Mouse (Mus musculus) lung, postnatal 0 days (tissue): Measurements from ENCODE around the gene Txk. TPM values are rescaled to one million over a fixed set of nuclear protein-coding genes. Genes with fewer than 3 reads are reported as not detected.

Source experiments
- ATAC-seq: fragments of 200-750 bp; cut with Nextera tagmentation; 2 replicates; pipeline ENCODE4 v1.8.0; 2017; ENCODE audit warnings: moderate library complexity
- DNase-seq: peaks from one replicate; pipeline ENCODE4 v3.0.0-alpha.2; 2016; ENCODE audit warnings: low spot score
- H3K27ac ChIP-seq: fragments of 300-500 bp; sonication (generic); 2 replicates; pipeline ENCODE4 v1.5.1; 2014; ENCODE audit warnings: antibody characterized with exemption, mild to moderate bottlenecking, low read length, mixed read lengths
- H3K27me3 ChIP-seq: fragments of 300-500 bp; sonication (generic); replicated peaks from 2 replicates; pipeline ENCODE4 v1.6.1; 2014; ENCODE audit warnings: low read length, mixed read lengths; ENCODE audit not compliant: insufficient read depth
- H3K36me3 ChIP-seq: fragments of 300-500 bp; sonication (generic); 2 replicates; pipeline ENCODE4 v1.6.1; 2014; ENCODE audit warnings: low read length, mixed read lengths; ENCODE audit not compliant: insufficient read depth
- H3K4me1 ChIP-seq: fragments of 300-500 bp; sonication (generic); 2 replicates; pipeline ENCODE4 v1.6.1; 2014; ENCODE audit warnings: antibody characterized with exemption, low read depth, low read length, mixed read lengths; ENCODE audit not compliant: insufficient read depth
- H3K4me2 ChIP-seq: fragments of 300-500 bp; sonication (generic); replicated peaks from 2 replicates; pipeline ENCODE4 v1.6.1; 2014; ENCODE audit warnings: low read depth, mild to moderate bottlenecking, low read length, moderate library complexity, mixed read lengths
- H3K4me3 ChIP-seq: fragments of 300-500 bp; sonication (generic); 2 replicates; pipeline ENCODE4 v1.5.1; 2014; ENCODE audit warnings: low read depth, low read length
- H3K9ac ChIP-seq: fragments of 300-500 bp; sonication (generic); replicated peaks from 2 replicates; pipeline ENCODE4 v1.6.1; 2014; ENCODE audit warnings: low read depth, mild to moderate bottlenecking
- H3K9me3 ChIP-seq: fragments of 300-500 bp; sonication (generic); 2 replicates; pipeline ENCODE4 v1.6.1; 2016; ENCODE audit warnings: low read length, mixed read lengths
- CTCF ChIP-seq: IDR thresholded peaks from 2 replicates; pipeline ENCODE4 v1.5.1; 2016; ENCODE audit warnings: antibody characterized with exemption, mild to moderate bottlenecking
- EP300 ChIP-seq: IDR thresholded peaks from 2 replicates; pipeline ENCODE4 v1.6.1; 2016; ENCODE audit warnings: antibody characterized with exemption, mild to moderate bottlenecking, control low read depth
- WGBS: fragments of 180-500 bp; shearing (Covaris S2); extraction: QIAGEN DNeasy Blood & Tissue Kit; methylation state at CpG from one replicate; pipeline ENCODE4 v1.1.7; 2014; 5-methylcytosine and 5-hydroxymethylcytosine counted together
- polyA plus RNA-seq: library from polyadenylated mRNA; unstranded; fragments of >200 nt; fragmentation: Nextera tagmentation; extraction: Ambion mirVana; gene quantifications from 2 replicates; pipeline ENCODE4 v1.2.1, GENCODE M21; 2015

Gene Txk
- polyA plus RNA-seq, 1 experiment from 2014 or later, result 0.19 TPM

GRCm38 (mm10) chr5:72746461-72746860 is 6.1 kb downstream of the Txk start:
- no peaks in the 10 kb centered on the region for H3K36me3 ChIP-seq
- no peak overlapping the region for H3K4me2 ChIP-seq
- H3K9me3 ChIP-seq, result no peaks in the 10 kb centered on the region
- no peak overlapping the region for H3K4me3 ChIP-seq
- H3K4me1 ChIP-seq, result no peaks in the 10 kb centered on the region
- no peak overlapping the region for H3K27ac ChIP-seq
- ATAC-seq (no peak), DNase-seq (no peak)
- H3K27me3 ChIP-seq, result no peaks in the 10 kb centered on the region
- no peak overlapping the region for H3K9ac ChIP-seq
- WGBS, result 52% methylated on average over 4 of the region's 4 CpGs
- no peak for TF ChIP-seq EP300
- no peak for TF ChIP-seq CTCF

GRCm38 (mm10) chr5:72743103-72743502 is 9.5 kb downstream of the Txk start:
- 89% methylated on average over 6 of the region's 6 CpGs for WGBS
- H3K4me2 ChIP-seq, result no peak overlapping the region
- no peak for ATAC-seq

GRCm38 (mm10) chr5:72736868-72737267 is 15.7 kb downstream of the Txk start:
- H3K27ac ChIP-seq, result no peak overlapping the region
- DNase-seq, result peak; percentile 24
- no peaks in the 10 kb centered on the region for H3K36me3 ChIP-seq
- no peaks in the 10 kb centered on the region for H3K9me3 ChIP-seq
- no peaks in the 10 kb centered on the region for H3K4me1 ChIP-seq
- TF ChIP-seq EP300 (no peak), CTCF (no peak)
- H3K9ac ChIP-seq, result no peak overlapping the region
- H3K4me3 ChIP-seq, result no peak overlapping the region
- H3K4me2 ChIP-seq, result peak overlapping the region; percentile 30; the same call in 1 of the 2 replicates
- no peaks in the 10 kb centered on the region for H3K27me3 ChIP-seq
- ATAC-seq, result peak; percentile 50
- 26% methylated on average over 7 of the region's 7 CpGs for WGBS

More at GRCm38 (mm10) chr5:72743103-72743502, 9.5 kb downstream of the Txk start:
- Histone ChIP-seq H3K36me3 (no peaks in the 10 kb centered on the region), H3K27me3 (no peaks in the 10 kb centered on the region), H3K27ac (no peak overlapping the region), H3K4me3 (no peak overlapping the region), H3K9ac (no peak overlapping the region), H3K4me1 (no peaks in the 10 kb centered on the region), H3K9me3 (no peaks in the 10 kb centered on the region)
- DNase-seq, result no peak
- TF ChIP-seq CTCF (no peak), EP300 (no peak)

DNA sequence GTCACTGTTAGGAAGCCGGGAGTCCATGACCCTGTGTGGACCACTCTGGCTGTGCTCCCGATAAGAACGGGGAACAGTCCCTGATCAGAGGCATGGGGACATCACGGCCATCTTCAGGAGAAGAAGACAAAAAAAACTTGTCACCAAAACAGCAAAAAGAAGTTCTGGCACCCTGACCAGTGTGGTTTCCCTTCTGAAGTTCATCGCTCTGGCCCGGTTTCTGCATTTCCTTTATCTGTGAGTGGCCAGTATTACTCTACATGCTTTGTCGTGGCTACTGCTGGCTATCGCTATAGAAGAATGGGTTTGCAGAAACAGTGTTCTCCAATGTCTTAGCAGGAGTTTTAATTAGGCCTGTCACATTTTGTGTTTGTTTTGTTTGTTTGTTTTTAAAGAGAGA is 16.1 kb downstream of the Txk start:
- ATAC-seq, result no peak
- no peak for TF ChIP-seq EP300
- TF ChIP-seq CTCF, result no peak
- no peak overlapping the region for H3K27ac ChIP-seq
- 29% methylated on average over 8 of the region's 8 CpGs for WGBS
- no peak for DNase-seq
- no peaks in the 10 kb centered on the region for H3K9me3 ChIP-seq
- H3K4me1 ChIP-seq, result no peaks in the 10 kb centered on the region
- peak overlapping the region; percentile 30; the same call in 1 of the 2 replicates for H3K4me2 ChIP-seq
- H3K36me3 ChIP-seq, result no peaks in the 10 kb centered on the region
- H3K9ac ChIP-seq, result no peak overlapping the region
- H3K27me3 ChIP-seq, result no peaks in the 10 kb centered on the region
- no peak overlapping the region for H3K4me3 ChIP-seq

DNA sequence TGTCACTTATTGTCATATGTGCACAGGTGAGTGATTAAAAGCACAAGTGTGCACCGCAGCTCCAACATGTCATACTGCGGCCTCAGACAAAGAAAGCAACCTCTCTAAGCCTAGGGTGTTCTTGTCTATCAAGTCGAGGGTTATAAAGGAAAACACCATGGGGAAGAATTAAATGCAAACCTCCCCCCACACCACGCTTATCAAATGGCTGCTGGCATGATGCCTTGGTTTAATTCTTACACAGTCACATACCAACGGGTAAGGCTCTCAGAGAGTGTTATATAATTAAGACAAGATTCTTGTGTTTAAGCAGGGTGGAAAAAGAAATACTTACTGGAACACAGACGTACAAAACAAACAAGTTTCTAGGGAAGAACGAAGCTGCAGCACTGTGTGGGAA is 16.8 kb downstream of the Txk start:
- H3K9me3 ChIP-seq, result no peaks in the 10 kb centered on the region
- peak overlapping the region; percentile 30; the same call in 1 of the 2 replicates for H3K4me2 ChIP-seq
- DNase-seq, result no peak
- no peak overlapping the region for H3K4me3 ChIP-seq
- no peak for ATAC-seq
- no peak overlapping the region for H3K9ac ChIP-seq
- H3K27me3 ChIP-seq, result no peaks in the 10 kb centered on the region
- 43% methylated on average over 7 of the region's 7 CpGs for WGBS
- H3K4me1 ChIP-seq, result no peaks in the 10 kb centered on the region
- TF ChIP-seq CTCF (no peak), EP300 (no peak)
- H3K36me3 ChIP-seq, result no peaks in the 10 kb centered on the region
- no peak overlapping the region for H3K27ac ChIP-seq

DNA sequence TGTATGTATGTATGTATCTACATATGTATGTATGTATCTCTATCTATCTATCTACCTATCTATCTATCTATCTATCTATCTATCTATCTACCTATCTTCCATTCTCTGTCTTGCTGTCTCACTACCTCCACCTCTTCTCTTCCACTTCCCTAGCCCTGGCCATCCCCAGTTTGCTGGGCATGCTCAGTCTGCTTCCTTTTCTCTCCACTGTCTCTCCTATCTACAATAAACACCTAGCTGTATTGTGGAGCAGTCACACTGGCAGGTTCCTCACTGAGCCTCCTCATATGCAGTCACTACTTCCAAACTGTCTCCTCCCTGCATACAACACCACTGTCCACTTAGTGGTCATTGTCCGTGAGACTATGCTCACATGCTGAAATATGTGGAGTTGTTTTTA is 19.7 kb downstream of the Txk start:
- H3K4me3 ChIP-seq, result no peak overlapping the region
- no peak overlapping the region for H3K27ac ChIP-seq
- no peaks in the 10 kb centered on the region for H3K9me3 ChIP-seq
- H3K4me1 ChIP-seq, result no peaks in the 10 kb centered on the region
- TF ChIP-seq CTCF, result no peak
- H3K36me3 ChIP-seq, result no peaks in the 10 kb centered on the region
- DNase-seq (no peak), ATAC-seq (no peak)
- no peak overlapping the region for H3K9ac ChIP-seq
- no peak overlapping the region for H3K4me2 ChIP-seq
- H3K27me3 ChIP-seq, result no peaks in the 10 kb centered on the region
- 80% methylated on average over 1 of the region's 1 CpGs for WGBS

- Histone ChIP-seq H3K4me2 (no peak overlapping the region), H3K9me3 (no peaks in the 10 kb centered on the region), H3K4me1 (no peaks in the 10 kb centered on the region), H3K4me3 (no peak overlapping the region), H3K36me3 (no peaks in the 10 kb centered on the region), H3K9ac (no peak overlapping the region), H3K27me3 (no peaks in the 10 kb centered on the region), H3K27ac (no peak overlapping the region)
- 68% methylated on average over 3 of the region's 3 CpGs for WGBS
- no peak for TF ChIP-seq EP300
- TF ChIP-seq CTCF, result no peak
- ATAC-seq (no peak), DNase-seq (no peak)
Measured at GRCm38 (mm10) chr5:72725404-72725803, 27.2 kb downstream of the Txk start.
